Mouse (Mus musculus) heart, embryonic 10.5 days (tissue): ENCODE measurements around the gene Wdr38. TPM values are rescaled to one million over a fixed set of nuclear protein-coding genes. Genes with fewer than 3 reads are reported as not detected.

Source experiments
- DNase-seq: peaks from one replicate; pipeline ENCODE4 v3.0.0-alpha.2; 2017; ENCODE audit warnings: low spot score
- H3K27ac ChIP-seq: fragments of 300-500 bp; sonication (generic); 2 replicates; pipeline ENCODE4 v1.5.1; 2016; ENCODE audit warnings: mild to moderate bottlenecking
- H3K27me3 ChIP-seq: fragments of 300-500 bp; sonication (generic); 2 replicates; pipeline ENCODE4 v1.6.1; 2016; ENCODE audit warnings: mild to moderate bottlenecking; ENCODE audit not compliant: poor library complexity, insufficient read depth, severe bottlenecking
- H3K36me3 ChIP-seq: fragments of 300-500 bp; sonication (generic); 2 replicates; pipeline ENCODE4 v1.6.1; 2016; ENCODE audit warnings: mild to moderate bottlenecking, moderate library complexity
- H3K4me1 ChIP-seq: fragments of 300-500 bp; sonication (generic); 2 replicates; pipeline ENCODE4 v1.6.1; 2016; ENCODE audit warnings: mild to moderate bottlenecking
- H3K4me3 ChIP-seq: fragments of 300-500 bp; sonication (generic); 2 replicates; pipeline ENCODE4 v1.5.1; 2016; ENCODE audit warnings: mild to moderate bottlenecking, moderate library complexity
- H3K9me3 ChIP-seq: fragments of 300-500 bp; sonication (generic); 2 replicates; pipeline ENCODE4 v1.6.1; 2016; ENCODE audit warnings: mild to moderate bottlenecking, moderate library complexity
- WGBS: fragments of 180-500 bp; shearing (Covaris S2); methylation state at CpG from one replicate; pipeline ENCODE4 v1.1.7; 2016; 5-methylcytosine and 5-hydroxymethylcytosine counted together
- polyA plus RNA-seq: library from polyadenylated mRNA; unstranded; fragments of >200 nt; fragmentation: Nextera tagmentation; extraction: Ambion mirVana; gene quantifications from 2 replicates; pipeline ENCODE4 v1.2.1, GENCODE M21; 2016

Gene Wdr38
- polyA plus RNA-seq, 1 experiment from 2014 or later, result 1.4 TPM

DNA sequence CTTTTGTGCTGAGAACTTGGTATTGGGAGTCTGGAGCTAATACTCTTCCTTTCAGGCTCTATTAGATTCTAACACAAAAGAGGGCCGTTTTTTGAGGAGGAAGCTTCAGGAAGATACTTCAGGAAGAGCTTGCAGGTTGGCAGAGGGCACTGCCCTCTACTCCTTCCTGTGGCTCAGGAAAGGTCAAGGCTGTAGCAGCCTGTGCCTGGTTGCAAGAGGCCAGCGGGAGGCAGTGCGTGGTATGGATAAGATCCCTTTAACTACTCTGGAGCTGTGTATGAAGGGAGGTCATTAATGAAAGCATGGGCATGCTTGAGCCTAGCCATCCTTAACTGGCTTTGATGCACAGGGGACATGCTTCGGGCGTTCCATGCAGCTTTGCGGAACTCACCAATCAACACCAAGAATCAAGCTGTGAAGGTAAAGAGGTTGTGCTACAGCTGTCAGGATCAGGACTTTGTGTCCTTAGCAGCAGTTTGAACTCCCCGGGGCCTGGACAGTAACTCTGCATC lies 15.5 kb downstream of the Wdr38 start:
- Histone ChIP-seq H3K9me3 (no peaks in the 10 kb centered on the region), H3K4me1 (peaks cover 12% of the 10 kb centered on the region), H3K27ac (no peak overlapping the region), H3K36me3 (peaks cover 55% of the 10 kb centered on the region), H3K27me3 (no peaks in the 10 kb centered on the region), H3K4me3 (no peak overlapping the region)
- no peak for DNase-seq
- WGBS, result 86% methylated on average over 7 of the region's 7 CpGs

DNA sequence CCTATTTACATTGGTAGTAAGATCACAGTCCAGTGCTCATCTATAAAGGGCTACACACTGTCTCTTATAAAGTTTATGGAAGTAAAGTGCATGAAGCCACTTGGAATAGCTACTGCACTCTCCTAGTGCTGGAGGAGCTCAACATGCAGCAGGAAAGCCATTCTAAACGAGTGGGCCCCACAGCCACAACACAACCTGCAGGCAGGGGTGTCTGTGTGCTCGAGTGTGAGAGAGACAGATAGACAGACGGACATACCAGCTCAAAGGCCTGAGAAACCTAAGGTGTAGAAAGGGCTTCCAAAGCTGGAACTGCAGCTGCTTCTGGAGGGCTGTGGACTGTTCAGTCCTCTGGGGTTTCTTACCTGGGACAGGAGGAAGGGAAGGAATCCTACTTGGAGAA lies 19.3 kb downstream of the Wdr38 start:
- no peaks in the 10 kb centered on the region; the same call in 1 of the 2 replicates for H3K4me1 ChIP-seq
- peaks cover 87% of the 10 kb centered on the region for H3K36me3 ChIP-seq
- no peak for DNase-seq
- WGBS, result 75% methylated on average over 3 of the region's 3 CpGs
- H3K9me3 ChIP-seq, result no peaks in the 10 kb centered on the region
- no peaks in the 10 kb centered on the region for H3K27me3 ChIP-seq
- no peak overlapping the region for H3K27ac ChIP-seq
- no peak overlapping the region for H3K4me3 ChIP-seq

DNA sequence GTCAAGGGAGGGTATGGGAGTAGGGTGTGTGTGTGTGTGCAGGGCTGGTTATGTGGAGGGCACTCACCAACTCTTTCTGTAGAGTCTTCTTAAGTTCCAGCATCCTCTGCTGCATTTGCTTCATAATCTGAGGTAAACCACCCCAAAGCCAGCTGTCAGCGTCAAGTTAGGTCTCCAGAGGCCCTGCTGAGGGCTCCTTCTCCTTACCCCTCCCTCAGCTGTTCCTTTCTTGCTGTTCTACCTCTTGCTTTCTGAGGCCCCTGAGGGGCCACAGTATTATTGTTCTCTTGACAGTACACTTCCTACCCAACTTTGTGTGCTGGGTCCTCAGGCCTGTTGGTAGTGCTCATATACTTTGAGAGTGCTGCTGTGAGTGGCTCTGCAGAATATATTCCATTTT lies 22.7 kb downstream of the Wdr38 start:
- WGBS, result 89% methylated on average over 1 of the region's 1 CpGs
- H3K27ac ChIP-seq, result no peak overlapping the region
- H3K4me3 ChIP-seq, result no peak overlapping the region
- no peaks in the 10 kb centered on the region for H3K4me1 ChIP-seq
- H3K36me3 ChIP-seq, result peaks cover 87% of the 10 kb centered on the region
- H3K9me3 ChIP-seq, result no peaks in the 10 kb centered on the region
- no peak for DNase-seq
- H3K27me3 ChIP-seq, result no peaks in the 10 kb centered on the region

DNA sequence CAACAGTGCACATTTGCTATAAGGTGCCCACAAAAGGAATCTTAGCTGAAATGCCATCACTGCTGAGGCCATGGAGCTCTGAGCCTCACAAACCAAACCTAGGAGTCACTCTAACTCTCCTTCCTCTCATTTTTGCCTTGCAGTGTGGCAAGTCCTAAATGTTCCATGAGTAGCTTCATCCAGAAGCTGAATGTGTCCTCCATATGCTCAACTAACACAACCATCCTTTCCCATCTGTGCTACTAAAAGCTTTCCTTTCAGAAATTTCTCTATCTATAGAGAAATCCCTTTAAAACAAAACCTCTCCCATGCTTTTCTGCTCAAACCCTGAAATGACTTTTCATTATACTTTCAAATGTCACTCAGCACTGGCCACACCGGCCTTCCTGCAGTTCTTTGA lies 34.3 kb downstream of the Wdr38 start:
- DNase-seq, result no peak
- 90% methylated on average over 1 of the region's 1 CpGs for WGBS
- Histone ChIP-seq H3K4me1 (no peaks in the 10 kb centered on the region), H3K27ac (no peak overlapping the region), H3K4me3 (no peak overlapping the region), H3K27me3 (no peaks in the 10 kb centered on the region), H3K36me3 (peaks cover 81% of the 10 kb centered on the region), H3K9me3 (no peaks in the 10 kb centered on the region)

DNA sequence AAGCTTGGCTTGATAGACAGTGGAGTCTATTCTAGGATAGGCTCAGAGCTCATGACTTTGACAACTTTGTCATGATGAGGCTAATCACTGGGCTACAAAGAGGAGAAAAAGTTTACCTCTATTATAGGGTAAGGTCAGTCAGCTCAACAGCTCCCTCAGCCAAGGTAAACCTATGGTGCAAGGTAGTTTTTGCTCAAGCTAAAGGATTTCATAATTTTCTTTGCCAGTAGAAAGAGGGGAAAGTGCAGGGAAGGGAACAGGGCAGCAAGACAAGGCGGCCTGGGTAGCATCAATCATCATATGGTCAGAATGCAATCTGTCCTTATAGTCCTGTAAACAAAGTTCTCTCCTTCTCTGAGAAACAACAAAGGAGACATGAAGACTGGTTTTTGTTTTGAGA lies 42.9 kb downstream of the Wdr38 start:
- WGBS, result 93% methylated on average over 1 of the region's 1 CpGs
- no peaks in the 10 kb centered on the region for H3K27me3 ChIP-seq
- H3K4me1 ChIP-seq, result no peaks in the 10 kb centered on the region
- no peak for DNase-seq
- H3K9me3 ChIP-seq, result no peaks in the 10 kb centered on the region
- peaks cover 80% of the 10 kb centered on the region for H3K36me3 ChIP-seq
- H3K27ac ChIP-seq, result no peak overlapping the region
- H3K4me3 ChIP-seq, result no peak overlapping the region

DNA sequence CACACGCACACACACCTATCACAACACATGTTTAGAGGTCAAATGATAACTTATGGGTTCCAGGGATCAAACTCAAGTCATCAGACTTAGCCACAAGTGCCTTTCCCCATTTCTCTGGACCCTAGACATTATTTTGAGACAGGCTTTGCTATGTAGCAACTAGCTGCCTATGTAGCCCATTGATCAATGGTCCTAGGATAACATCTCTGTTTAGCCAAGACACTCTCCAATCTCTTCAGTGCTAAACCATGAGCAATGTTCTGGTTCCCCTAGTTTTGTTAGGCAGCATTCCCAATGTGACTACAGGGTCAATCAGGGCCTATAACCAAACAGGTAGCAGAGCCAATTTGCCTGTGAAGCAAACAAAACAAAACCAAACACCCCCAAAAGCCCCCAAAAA lies 51.2 kb downstream of the Wdr38 start:
- peaks cover 86% of the 10 kb centered on the region for H3K36me3 ChIP-seq
- H3K27me3 ChIP-seq, result no peaks in the 10 kb centered on the region
- no peak overlapping the region for H3K4me3 ChIP-seq
- H3K9me3 ChIP-seq, result no peaks in the 10 kb centered on the region
- H3K4me1 ChIP-seq, result no peaks in the 10 kb centered on the region
- no peak overlapping the region for H3K27ac ChIP-seq
- DNase-seq, result no peak
- 88% methylated on average over 1 of the region's 1 CpGs for WGBS

Other genes with a start within 250 kb of the Wdr38 start
- gene Nr6a1, start 69.8 kb upstream of the Wdr38 start, polyA plus RNA-seq, result 2.1 and 4.5 TPM in 2 replicates
- 2.1 and 3.0 TPM in 2 replicates for gene Olfml2a, start 65.5 kb upstream of the Wdr38 start, polyA plus RNA-seq
- gene Arpc5l, start 7.9 kb downstream of the Wdr38 start, polyA plus RNA-seq, result 93.9 and 118 TPM in 2 replicates
- gene Rpl35, start 8.1 kb downstream of the Wdr38 start, polyA plus RNA-seq, result 724 and 889 TPM in 2 replicates
- 18.1 and 18.5 TPM in 2 replicates for gene Golga1, start 68.1 kb downstream of the Wdr38 start, polyA plus RNA-seq
- 7.1 and 7.3 TPM in 2 replicates for gene Scai, start 193.3 kb downstream of the Wdr38 start, polyA plus RNA-seq
- gene Ppp6c, start 229.0 kb downstream of the Wdr38 start, polyA plus RNA-seq, result 52.1 and 61.0 TPM in 2 replicates